Comparison of ENCODE assay signal across 50 mouse cellular contexts in genomic region chr11:106045256-106045655, GRCm38 (mm10). TPM values are rescaled to one million over a fixed set of nuclear protein-coding genes. Genes with fewer than 3 reads are reported as not detected.
"Had no signal": no experiment of that assay in that cellular context is flagged by ENCODE, and none has a peak within 500 bp of the region (broad histone marks: within the 10 kb centered on the region; RNA-seq: fewer than 3 reads in every experiment).

No protein-coding gene starts in this region.

- DNase-seq: heart, postnatal 10 days; heart, postnatal 14 days; heart, postnatal 36 days; heart, postnatal 4 days; kidney, adult 11 months; kidney, adult 18-20 months; kidney, adult 2 months; kidney, adult 8-10 months; kidney, adult 9 months; kidney, postnatal 10 days; kidney, postnatal 14 days; kidney, postnatal 25 days; kidney, postnatal 36 days; kidney, postnatal 4 days; layer of hippocampus, adult 9-11 months; layer of hippocampus, postnatal 36 days had no signal

- H3K27me3 ChIP-seq: heart, embryonic 12.5 days; heart, embryonic 13.5 days; heart, embryonic 15.5 days; hindbrain, embryonic 12.5 days; hindbrain, embryonic 13.5 days; hindbrain, embryonic 15.5 days; kidney, embryonic 15.5 days had no signal

- H3K4me3 ChIP-seq: heart, embryonic 10.5 days; heart, embryonic 12.5 days; heart, embryonic 13.5 days; heart, embryonic 15.5 days; hindbrain, embryonic 10.5 days; hindbrain, embryonic 12.5 days; hindbrain, embryonic 13.5 days; hindbrain, embryonic 15.5 days; kidney, embryonic 15.5 days; layer of hippocampus, adult 2 months had no signal

- H3K4me1 ChIP-seq: heart, embryonic 10.5 days; heart, embryonic 15.5 days; hindbrain, embryonic 10.5 days; hindbrain, embryonic 12.5 days; kidney, embryonic 15.5 days had no signal

- H3K9ac ChIP-seq: heart, embryonic 12.5 days; heart, embryonic 13.5 days; heart, embryonic 15.5 days; hindbrain, embryonic 12.5 days; hindbrain, embryonic 13.5 days; hindbrain, embryonic 14.5 days; hindbrain, embryonic 15.5 days; kidney, embryonic 15.5 days had no signal

- H3K27ac ChIP-seq: heart, embryonic 10.5 days; heart, embryonic 13.5 days; heart, embryonic 15.5 days; hindbrain, embryonic 10.5 days; hindbrain, embryonic 12.5 days; hindbrain, embryonic 13.5 days; hindbrain, embryonic 14.5 days; hindbrain, embryonic 15.5 days; hindbrain, postnatal 0 days; kidney, embryonic 15.5 days; kidney, postnatal 0 days; layer of hippocampus, adult 2 months had no signal

- H3K4me2 ChIP-seq: heart, embryonic 11.5 days; heart, embryonic 12.5 days; heart, embryonic 13.5 days; heart, embryonic 15.5 days; hindbrain, embryonic 12.5 days; hindbrain, embryonic 13.5 days; hindbrain, embryonic 14.5 days; hindbrain, embryonic 15.5 days; kidney, embryonic 15.5 days had no signal

- H3K9me3 ChIP-seq: heart, embryonic 10.5 days; heart, embryonic 12.5 days; heart, embryonic 13.5 days; heart, embryonic 15.5 days; hindbrain, embryonic 10.5 days; hindbrain, embryonic 12.5 days; hindbrain, embryonic 13.5 days; hindbrain, embryonic 15.5 days; kidney, embryonic 15.5 days had no signal

- ATAC-seq: hindbrain, embryonic 16.5 days; hindbrain, postnatal 0 days; inflammation-experienced regulatory T-cells, adult 6 months; intestine, postnatal 0 days had no signal

RNA-seq across cellular contexts. Expression of gene Kcnh6, which starts 37.3 kb away (rescaled TPM):
- total RNA-seq: heart, adult 8-10 months had no signal
- polyA plus RNA-seq: heart, embryonic 12.5 days had no signal

RNA-seq across cellular contexts. Expression of gene Ace3, which starts 50.8 kb away (rescaled TPM):
- total RNA-seq: heart, adult 8-10 months; heart, postnatal 10 days; heart, postnatal 14 days; heart, postnatal 25 days; heart, postnatal 36 days; heart, postnatal 4 days; hematopoietic stem cell, adult 5-6 weeks; hindbrain, postnatal 0 days; layer of hippocampus, adult 18-20 months; layer of hippocampus, adult 2 months; layer of hippocampus, adult 8-10 months; layer of hippocampus, postnatal 10 days; layer of hippocampus, postnatal 14 days; layer of hippocampus, postnatal 25 days; layer of hippocampus, postnatal 36 days; left cerebral cortex, adult 18-20 months had no signal
- polyA plus RNA-seq: heart, embryonic 10.5 days; heart, embryonic 11.5 days; heart, embryonic 12.5 days; heart, embryonic 13.5 days; heart, embryonic 14.5 days; heart, embryonic 15.5 days; heart, embryonic 16.5 days; heart, postnatal 0 days; hindbrain, embryonic 10.5 days; hindbrain, embryonic 11.5 days; hindbrain, embryonic 12.5 days; hindbrain, embryonic 14.5 days; hindbrain, embryonic 15.5 days; hindbrain, embryonic 16.5 days; hindbrain, postnatal 0 days; inflammation-experienced regulatory T-cells, adult 6 months; intestine, embryonic 14.5 days; intestine, postnatal 0 days; kidney, embryonic 14.5 days; kidney, embryonic 15.5 days; kidney, embryonic 16.5 days; kidney, postnatal 0 days; large intestine, adult 2 months had no signal
